Mouse (Mus musculus): ENCODE data around the gene Foxg1.

DNA sequence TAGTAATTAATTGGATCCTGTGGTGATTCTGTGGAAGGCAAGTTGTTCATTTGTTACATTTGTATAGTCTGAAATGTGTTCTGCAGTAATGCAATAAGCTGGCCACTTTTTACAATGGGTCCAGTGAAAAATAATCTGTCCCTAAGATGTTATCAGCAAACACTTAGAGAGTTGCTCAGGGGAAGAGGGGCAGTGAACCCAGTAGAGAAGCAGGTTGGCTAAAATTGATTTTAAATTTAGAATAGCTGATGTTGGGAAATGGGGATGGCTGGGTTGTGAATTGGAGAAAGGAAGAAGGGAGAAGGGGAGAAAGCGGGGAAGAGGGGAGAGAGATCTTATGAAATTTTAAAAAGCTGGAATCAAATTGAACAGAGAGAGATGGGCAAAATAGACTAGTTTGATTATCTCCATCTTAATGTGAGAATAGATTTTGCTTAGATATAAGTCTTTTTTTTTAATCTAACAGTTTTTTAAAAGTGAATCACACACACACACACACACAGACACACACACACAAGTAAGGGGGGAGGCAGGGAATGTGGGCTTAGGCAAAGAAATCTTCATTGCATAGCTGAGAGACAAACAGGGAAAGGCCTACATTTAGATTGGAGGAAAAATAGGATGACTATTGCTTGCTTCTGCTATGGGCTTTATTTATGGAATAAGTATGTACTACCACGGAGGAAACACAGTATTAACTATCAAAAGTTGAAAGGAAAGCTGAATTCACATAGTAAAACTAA, 5.6 kb downstream of the Foxg1 start:
- TF ChIP-seq CTCF (IDR thresholded peaks at IDR 0.05) (no peak), POLR2A (IDR thresholded peaks at IDR 0.05; ENCODE audit: insufficient read depth, low read depth, low read length) (no peak), EP300 (IDR thresholded peaks at IDR 0.05; ENCODE audit: insufficient read depth, low read depth, low read length) (no peak)
